Comparison of ENCODE assay signal across 13 mouse cellular contexts in genomic region chr19:56915084-56915483, GRCm38 (mm10). TPM values are rescaled to one million over a fixed set of nuclear protein-coding genes. Genes with fewer than 3 reads are reported as not detected.
DNase-seq lines count a peak whose midpoint lies in the region; ATAC-seq and TF ChIP-seq lines count a peak whose summit lies in the region.
"Had no signal": no experiment of that assay in that cellular context is flagged by ENCODE, and none has a peak within 500 bp of the region (broad histone marks: within the 10 kb centered on the region; RNA-seq: fewer than 3 reads in every experiment).

No protein-coding gene starts in this region.

- TF ChIP-seq POLR2A in ES-Bruce4 (IDR thresholded peaks at IDR 0.05; ENCODE audit: insufficient read depth, low read length), result no peak

- H3K4me2 ChIP-seq in embryonic facial prominence, embryonic 15.5 days (replicated peaks), result no peak overlapping the region
- H3K4me2 ChIP-seq in kidney, embryonic 16.5 days (replicated peaks; ENCODE audit: low read depth, low read length), result no peak overlapping the region
- no peak overlapping the region for H3K4me2 ChIP-seq in lung, postnatal 0 days (replicated peaks; ENCODE audit: low read depth, low read length)
- H3K4me2 ChIP-seq: liver, embryonic 15.5 days had no signal

- H3K4me1 ChIP-seq in ES-Bruce4 (ENCODE audit: control insufficient read depth, insufficient read depth, low read length), result no peaks in the 10 kb centered on the region
- H3K4me1 ChIP-seq in embryonic facial prominence, embryonic 15.5 days, result peaks cover 4% of the 10 kb centered on the region; the same call in 1 of the 2 replicates
- H3K4me1 ChIP-seq in kidney, embryonic 16.5 days (ENCODE audit: insufficient read depth, low read length), result peaks cover 13% of the 10 kb centered on the region
- H3K4me1 ChIP-seq in lung, postnatal 0 days (ENCODE audit: insufficient read depth, low read depth, low read length), result no peaks in the 10 kb centered on the region
- H3K4me1 ChIP-seq: liver, embryonic 15.5 days had no signal

- peak overlapping the region; percentile 30 for H3K4me3 ChIP-seq in ES-Bruce4 (ENCODE audit: low read depth, low read length)
- H3K4me3 ChIP-seq in embryonic facial prominence, embryonic 15.5 days (replicated peaks), result no peak overlapping the region
- H3K4me3 ChIP-seq in kidney, embryonic 16.5 days (ENCODE audit: low read length), result no peak overlapping the region
- H3K4me3 ChIP-seq in lung, postnatal 0 days (ENCODE audit: low read depth, low read length), result no peak overlapping the region
- H3K4me3 ChIP-seq: gastrocnemius, adult 2 months; liver, embryonic 15.5 days had no signal

- H3K27ac ChIP-seq in ES-Bruce4 (ENCODE audit: insufficient read depth, low read length), result peak overlapping the region; percentile 41
- H3K27ac ChIP-seq in embryonic facial prominence, embryonic 15.5 days (replicated peaks), result peak overlapping the region; percentile 68; the same call in 1 of the 2 replicates
- H3K27ac ChIP-seq in kidney, embryonic 16.5 days (ENCODE audit: low read length), result peak overlapping the region; percentile 80
- peak overlapping the region; percentile 68 for H3K27ac ChIP-seq in lung, postnatal 0 days (ENCODE audit: low read length)
- H3K27ac ChIP-seq: gastrocnemius, adult 2 months; liver, embryonic 15.5 days had no signal

- no peaks in the 10 kb centered on the region for H3K36me3 ChIP-seq in ES-Bruce4 (ENCODE audit: control insufficient read depth, insufficient read depth, low read length, poor library complexity, severe bottlenecking)
- no peaks in the 10 kb centered on the region for H3K36me3 ChIP-seq in embryonic facial prominence, embryonic 15.5 days
- peaks cover 9% of the 10 kb centered on the region; the same call in 1 of the 2 replicates for H3K36me3 ChIP-seq in kidney, embryonic 16.5 days (ENCODE audit: insufficient read depth, low read length)
- no peaks in the 10 kb centered on the region for H3K36me3 ChIP-seq in lung, postnatal 0 days (ENCODE audit: insufficient read depth, low read length)
- H3K36me3 ChIP-seq: liver, embryonic 15.5 days had no signal

- H3K9ac ChIP-seq in ES-Bruce4 (ENCODE audit: low read depth, poor library complexity, severe bottlenecking), result no peak overlapping the region
- no peak overlapping the region for H3K9ac ChIP-seq in embryonic facial prominence, embryonic 15.5 days
- no peak overlapping the region for H3K9ac ChIP-seq in kidney, embryonic 16.5 days (replicated peaks; ENCODE audit: low read length)
- H3K9ac ChIP-seq in lung, postnatal 0 days (replicated peaks; ENCODE audit: low read depth), result no peak overlapping the region
- H3K9ac ChIP-seq: liver, embryonic 15.5 days had no signal

- WGBS in embryonic facial prominence, embryonic 15.5 days, result 41% methylated on average over 6 of the region's 6 CpGs
- WGBS in kidney, embryonic 16.5 days, result 52% methylated on average over 6 of the region's 6 CpGs
- 49% methylated on average over 6 of the region's 6 CpGs for WGBS in lung, postnatal 0 days

- H3K27me3 ChIP-seq in ES-Bruce4 (ENCODE audit: control insufficient read depth, insufficient read depth, low read length, poor library complexity, severe bottlenecking), result no peaks in the 10 kb centered on the region
- H3K27me3 ChIP-seq in embryonic facial prominence, embryonic 15.5 days, result no peaks in the 10 kb centered on the region
- H3K27me3 ChIP-seq in kidney, embryonic 16.5 days (ENCODE audit: insufficient read depth, low read length), result no peaks in the 10 kb centered on the region
- H3K27me3 ChIP-seq in lung, postnatal 0 days (replicated peaks; ENCODE audit: insufficient read depth, low read length), result no peaks in the 10 kb centered on the region
- H3K27me3 ChIP-seq: liver, embryonic 15.5 days had no signal

- DNase-seq in lung, postnatal 0 days (ENCODE audit: low spot score), result peak; percentile 92
- DNase-seq in Muller cell, postnatal 12 days (ENCODE audit: inconsistent ontology term), result no peak
- DNase-seq in c-Kit-positive CD71-positive TER-119-positive erythroid progenitor cells, embryonic 14.5 days (ENCODE audit: low spot score), result no peak
- no peak for DNase-seq in spleen, adult 18-20 months
- DNase-seq in layer of hippocampus, adult 9-11 months, result no peak
- DNase-seq: gastrocnemius, adult 2 months; right cerebral cortex, postnatal 14 days had no signal

- no peak for TF ChIP-seq CTCF in ES-Bruce4 (IDR thresholded peaks at IDR 0.05; ENCODE audit: low read depth, low read length)
- TF ChIP-seq CTCF in lung, postnatal 0 days (IDR thresholded peaks at IDR 0.05), result no peak

- ATAC-seq in embryonic facial prominence, embryonic 15.5 days (ENCODE audit: insufficient number of reproducible peaks, low FRiP score, low TSS enrichment, low read depth), result 0 out of 2 replicates have a peak, but pooled peaks have one; percentile 22
- ATAC-seq in kidney, embryonic 16.5 days (ENCODE audit: low FRiP score, low TSS enrichment), result peak; percentile 80
- ATAC-seq in lung, postnatal 0 days, result peak; percentile 79
- ATAC-seq: midbrain, embryonic 16.5 days had no signal

- peak; percentile 69 for TF ChIP-seq EP300 in ES-Bruce4 (IDR thresholded peaks at IDR 0.05; ENCODE audit: insufficient read depth, low read depth, low read length)
- TF ChIP-seq EP300 in lung, postnatal 0 days (IDR thresholded peaks at IDR 0.05), result peak; percentile 77

- H3K9me3 ChIP-seq in ES-Bruce4 (replicated peaks; ENCODE audit: control insufficient read depth, insufficient read depth, low read length, poor library complexity, severe bottlenecking), result no peaks in the 10 kb centered on the region
- 0 out of 2 replicates have a peak, but pooled peaks cover 4% of the 10 kb centered on the region for H3K9me3 ChIP-seq in embryonic facial prominence, embryonic 15.5 days (replicated peaks)
- no peaks in the 10 kb centered on the region for H3K9me3 ChIP-seq in kidney, embryonic 16.5 days (ENCODE audit: low read length)
- H3K9me3 ChIP-seq in lung, postnatal 0 days (ENCODE audit: low read length), result no peaks in the 10 kb centered on the region
- H3K9me3 ChIP-seq: liver, embryonic 15.5 days had no signal

RNA-seq across cellular contexts. Expression of gene Vwa2, which starts 41.0 kb away (rescaled TPM):
- polyA plus RNA-seq in ES-Bruce4 (2011; ENCODE audit: insufficient read depth, insufficient read length, low read depth, missing spikeins), result 1.6 and 2.8 TPM in 2 replicates
- polyA plus RNA-seq in embryonic facial prominence, embryonic 15.5 days (2015; fragmentation: Nextera tagmentation; extraction: Ambion mirVana), result 9.9 TPM in 2 replicates
- polyA plus RNA-seq in kidney, embryonic 16.5 days (2015; fragmentation: Nextera tagmentation; extraction: Ambion mirVana), result 22.4 and 23.9 TPM in 2 replicates
- 0.48 and 0.63 TPM in 2 replicates for polyA plus RNA-seq in lung, postnatal 0 days (2015; fragmentation: Nextera tagmentation; extraction: Ambion mirVana)
- polyA plus RNA-seq: cortical plate, adult 2 months; liver, embryonic 15.5 days had no signal

Comparison
In these comparisons a context has a peak if more than half of its experiments do, and no peak if none do; other contexts are left out.
1. ATAC-seq: peak in every context shown above with its lines; median percentile 80 in kidney, embryonic 16.5 days; 79 in lung, postnatal 0 days; 22 in embryonic facial prominence, embryonic 15.5 days.